Mouse (Mus musculus): ENCODE results near the gene Rnf208. TPM values are rescaled to one million over a fixed set of nuclear protein-coding genes. Genes with fewer than 3 reads are reported as not detected.

The Rnf208 gene
- total and polyA plus RNA-seq, 2 experiments from 2014 or later: 77.6 to 205 TPM

DNA sequence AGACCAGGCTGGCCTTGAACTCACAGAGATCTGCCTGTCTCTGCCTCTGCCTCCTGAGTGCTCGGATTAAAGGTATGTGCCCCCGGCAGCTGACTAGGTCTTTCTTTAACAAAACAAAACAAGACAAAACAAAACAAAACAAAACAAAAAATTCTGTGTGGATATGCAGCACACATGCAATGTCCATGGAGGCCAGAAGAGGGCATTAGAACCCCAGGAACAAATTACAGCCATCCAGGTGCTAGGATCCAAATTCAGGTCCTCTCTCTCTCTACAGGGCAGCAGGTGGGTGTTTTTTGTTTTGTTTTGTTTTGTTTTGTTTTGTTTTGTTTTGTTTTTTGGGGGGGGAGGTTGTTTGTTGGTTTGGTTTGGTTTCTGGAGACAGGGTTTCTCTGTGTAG, 16.8 kb downstream of the Rnf208 start:
- Histone ChIP-seq H3K4me3 (ENCODE audit: low read depth, low read length) (no peak overlapping the region), H3K27me3 (ENCODE audit: insufficient read depth, low read length) (no peaks in the 10 kb centered on the region), H3K4me2 (ENCODE audit: low read depth) (no peak overlapping the region), H3K36me3 (ENCODE audit: insufficient read depth) (no peaks in the 10 kb centered on the region), H3K9ac (no peak overlapping the region), H3K9me3 (ENCODE audit: low read length) (no peaks in the 10 kb centered on the region), H3K27ac (ENCODE audit: low read depth, low read length) (no peak overlapping the region), H3K4me1 (ENCODE audit: insufficient read depth) (peaks cover 18% of the 10 kb centered on the region)
- no peak for DNase-seq
- 45% methylated on average over 2 of the region's 2 CpGs for WGBS
- no peak for ATAC-seq
- peak; percentile 57 for TF ChIP-seq CTCF (IDR thresholded peaks at IDR 0.05; ENCODE audit: low read depth)

DNA sequence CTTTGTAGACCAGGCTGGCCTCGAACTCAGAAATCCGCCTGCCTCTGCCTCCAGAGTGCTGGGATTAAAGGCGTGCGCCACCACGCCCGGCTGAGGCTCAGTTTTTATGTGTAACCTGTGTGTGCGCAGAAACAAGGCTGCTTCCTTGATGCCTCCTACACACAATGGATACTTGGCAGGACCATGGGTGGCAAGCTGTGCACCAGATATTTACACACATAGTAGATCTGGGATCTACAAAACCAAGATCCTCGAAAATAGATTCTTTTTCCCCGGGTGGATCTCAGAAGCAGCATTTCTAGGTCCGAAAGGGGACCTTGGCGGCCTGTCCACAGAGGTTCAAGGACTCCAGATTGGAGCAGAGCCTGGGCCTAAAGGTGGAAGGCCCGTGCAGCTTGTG, 19.8 kb downstream of the Rnf208 start:
- Histone ChIP-seq H3K36me3 (ENCODE audit: insufficient read depth) (no peaks in the 10 kb centered on the region), H3K4me3 (ENCODE audit: low read depth, low read length) (peak overlapping the region; percentile 76), H3K27ac (ENCODE audit: low read depth, low read length) (peak overlapping the region; percentile 41), H3K9me3 (ENCODE audit: low read length) (no peaks in the 10 kb centered on the region), H3K27me3 (ENCODE audit: insufficient read depth, low read length) (no peaks in the 10 kb centered on the region), H3K4me2 (ENCODE audit: low read depth) (peak overlapping the region; percentile 91), H3K9ac (peak overlapping the region; percentile 66), H3K4me1 (ENCODE audit: insufficient read depth) (peaks cover 33% of the 10 kb centered on the region)
- DNase-seq: no peak
- ATAC-seq: peak; percentile 1; the same call in 1 of the 2 replicates
- no peak for TF ChIP-seq CTCF (IDR thresholded peaks at IDR 0.05; ENCODE audit: low read depth)
- 48% methylated on average over 12 of the region's 12 CpGs for WGBS

DNA sequence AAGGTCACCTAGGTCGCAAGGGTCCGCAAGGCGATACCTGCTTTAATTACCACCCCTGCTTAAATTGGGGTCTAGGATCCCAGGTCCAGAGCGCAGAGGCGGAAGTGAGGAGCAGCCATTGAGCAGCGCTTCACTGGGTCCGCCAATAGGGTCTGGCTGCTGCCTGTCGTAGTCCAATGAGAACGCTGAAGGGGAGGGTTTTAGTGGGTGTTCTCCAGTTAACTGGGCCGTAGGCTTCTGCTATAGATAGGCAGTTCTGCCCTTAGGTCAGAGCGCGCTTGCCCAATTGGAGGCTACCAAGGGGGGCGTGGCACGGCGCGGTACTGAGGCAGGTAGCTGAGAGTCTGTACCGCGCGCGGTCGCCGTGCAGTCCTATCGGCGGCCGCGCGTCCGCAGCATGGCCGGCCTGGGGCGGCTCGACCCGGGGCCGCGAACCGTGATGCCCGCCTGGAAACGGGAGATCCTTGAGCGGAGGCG, 20.3 kb downstream of the Rnf208 start, which contains the start of gene Tprn:
TSS of gene Tprn (plus strand) at position 328 of the 477 bp plus-strand sequence.
- WGBS: under 1% methylated on average over 37 of the region's 39 CpGs
- H3K9me3 ChIP-seq (ENCODE audit: low read length): no peaks in the 10 kb centered on the region
- H3K27me3 ChIP-seq (ENCODE audit: insufficient read depth, low read length): no peaks in the 10 kb centered on the region
- peaks cover 33% of the 10 kb centered on the region for H3K4me1 ChIP-seq (ENCODE audit: insufficient read depth)
- H3K36me3 ChIP-seq (ENCODE audit: insufficient read depth): no peaks in the 10 kb centered on the region
- ATAC-seq (peak; percentile 99), DNase-seq (peak; percentile 95)
- H3K4me2 ChIP-seq (ENCODE audit: low read depth): peak within 1 kb of the TSS; percentile 91
- peak within 1 kb of the TSS; percentile 76 for H3K4me3 ChIP-seq (ENCODE audit: low read depth, low read length)
- H3K27ac ChIP-seq (ENCODE audit: low read depth, low read length): peak within 1 kb of the TSS; percentile 54
- no peak; the same call in 1 of the 2 replicates for TF ChIP-seq CTCF (IDR thresholded peaks at IDR 0.05; ENCODE audit: low read depth)
- peak within 1 kb of the TSS; percentile 66 for H3K9ac ChIP-seq

DNA sequence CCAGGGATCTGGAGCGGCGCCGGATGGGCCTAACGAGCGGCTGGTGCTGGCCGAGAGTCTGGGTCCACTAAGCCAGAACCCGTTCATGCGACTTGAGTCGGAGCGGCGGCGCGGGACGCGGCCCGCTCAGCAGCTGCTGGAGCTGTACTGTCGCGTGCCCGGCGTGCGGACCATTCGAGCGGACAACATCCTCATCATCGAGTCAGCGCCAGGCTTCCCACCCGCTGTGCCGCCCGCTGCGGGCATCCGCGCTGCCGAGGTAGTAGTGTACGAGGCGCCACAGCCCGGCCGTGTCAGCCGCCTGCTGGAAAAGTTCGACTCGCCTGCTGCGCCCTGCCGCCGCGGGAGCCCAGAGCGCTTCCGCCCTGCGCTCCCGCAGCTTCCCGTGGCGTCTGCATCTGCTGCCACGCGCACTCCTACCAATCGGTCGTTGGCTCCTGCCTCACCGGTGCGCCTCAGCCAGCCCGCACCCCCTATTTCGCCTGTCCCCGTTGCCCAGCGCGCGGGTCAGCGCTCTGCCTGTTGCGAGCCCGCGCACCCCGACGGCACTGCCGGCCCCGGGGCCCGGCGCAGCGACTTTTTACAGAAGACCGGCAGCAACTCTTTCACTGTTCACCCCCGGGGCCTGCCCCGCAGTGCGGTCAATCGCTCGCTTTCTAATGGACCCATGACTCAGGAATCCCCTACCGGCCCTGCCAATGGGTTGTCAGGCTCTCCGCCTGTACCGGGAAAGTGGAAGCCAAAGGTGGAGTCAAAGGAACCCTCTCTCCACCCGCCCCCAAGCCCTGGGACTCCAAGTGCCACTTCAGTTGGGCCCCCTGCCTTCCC, 21.0 kb downstream of the Rnf208 start:
- Histone ChIP-seq H3K36me3 (ENCODE audit: insufficient read depth) (peaks cover 2% of the 10 kb centered on the region; the same call in 1 of the 2 replicates), H3K9me3 (ENCODE audit: low read length) (no peaks in the 10 kb centered on the region), H3K9ac (peak overlapping the region; percentile 66), H3K4me2 (ENCODE audit: low read depth) (peak overlapping the region; percentile 91), H3K27ac (ENCODE audit: low read depth, low read length) (peak overlapping the region; percentile 54; the same call in 1 of the 2 replicates), H3K27me3 (ENCODE audit: insufficient read depth, low read length) (no peaks in the 10 kb centered on the region), H3K4me1 (ENCODE audit: insufficient read depth) (peaks cover 33% of the 10 kb centered on the region), H3K4me3 (ENCODE audit: low read depth, low read length) (peak overlapping the region; percentile 76)
- ATAC-seq (peak; percentile 11), DNase-seq (peak; percentile 56)
- 3% methylated on average over 82 of the region's 82 CpGs for WGBS
- TF ChIP-seq CTCF (IDR thresholded peaks at IDR 0.05; ENCODE audit: low read depth): no peak; the same call in 1 of the 2 replicates

DNA sequence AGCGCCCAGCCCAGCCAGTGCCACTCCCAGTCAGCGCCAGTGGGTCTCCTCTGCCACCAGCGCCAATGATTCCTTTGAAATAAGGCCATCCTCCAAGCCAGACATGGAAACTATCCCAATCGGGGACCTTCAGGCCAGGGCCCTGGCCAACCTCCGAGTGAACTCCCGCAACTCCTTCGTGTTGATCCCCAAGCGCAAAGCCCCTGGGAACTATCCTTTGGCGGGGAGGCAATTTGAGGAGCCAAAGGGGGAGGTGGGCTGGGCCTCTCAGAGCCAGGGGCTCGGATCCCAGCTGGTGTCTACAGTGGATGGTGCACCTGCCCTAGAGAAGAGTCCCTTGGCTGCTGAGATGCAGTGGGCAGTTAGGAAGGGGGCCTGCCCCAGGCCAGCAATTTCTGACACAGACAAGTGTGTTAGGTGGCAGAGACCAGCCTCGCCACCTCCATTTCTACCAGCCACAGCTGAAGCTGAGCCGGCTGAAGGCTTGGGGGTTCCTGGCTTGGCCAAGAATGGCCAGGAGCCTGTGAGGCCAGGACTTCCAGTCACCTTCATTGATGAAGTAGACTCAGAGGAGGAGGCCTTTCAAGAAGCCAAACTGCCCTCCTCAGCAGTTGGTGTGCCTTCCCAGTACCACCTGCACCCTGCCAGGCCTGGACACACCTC, 21.7 kb downstream of the Rnf208 start:
- 21% methylated on average over 12 of the region's 12 CpGs for WGBS
- H3K27ac ChIP-seq (ENCODE audit: low read depth, low read length): no peak overlapping the region
- H3K4me1 ChIP-seq (ENCODE audit: insufficient read depth): peaks cover 33% of the 10 kb centered on the region
- no peaks in the 10 kb centered on the region for H3K27me3 ChIP-seq (ENCODE audit: insufficient read depth, low read length)
- ATAC-seq: no peak
- no peak for DNase-seq
- peak overlapping the region; percentile 76 for H3K4me3 ChIP-seq (ENCODE audit: low read depth, low read length)
- H3K9me3 ChIP-seq (ENCODE audit: low read length): no peaks in the 10 kb centered on the region
- TF ChIP-seq CTCF (IDR thresholded peaks at IDR 0.05; ENCODE audit: low read depth): no peak
- peak overlapping the region; percentile 66 for H3K9ac ChIP-seq
- H3K4me2 ChIP-seq (ENCODE audit: low read depth): peak overlapping the region; percentile 91
- H3K36me3 ChIP-seq (ENCODE audit: insufficient read depth): peaks cover 4% of the 10 kb centered on the region; the same call in 1 of the 2 replicates

DNA sequence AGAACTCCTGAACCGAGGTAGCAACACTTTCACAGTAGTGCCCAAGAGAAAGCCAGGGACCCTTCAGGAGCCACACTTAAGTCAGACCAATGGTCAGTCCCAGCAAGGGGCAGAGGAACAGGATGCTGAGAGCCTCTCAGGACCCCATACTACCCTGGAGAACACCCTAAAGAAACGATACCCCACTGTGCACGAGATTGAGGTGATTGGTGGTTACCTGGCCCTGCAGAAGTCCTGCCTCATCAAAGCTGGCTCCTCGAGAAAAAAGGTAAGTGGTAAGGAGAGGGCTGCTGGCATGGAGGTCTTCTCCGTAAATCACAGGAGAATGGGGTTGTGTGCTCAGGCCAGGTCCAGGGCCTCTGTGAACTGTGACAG, 22.2 kb downstream of the Rnf208 start:
- peak overlapping the region; percentile 91 for H3K4me2 ChIP-seq (ENCODE audit: low read depth)
- WGBS: 82% methylated on average over 5 of the region's 5 CpGs
- ATAC-seq: no peak
- no peak for DNase-seq
- no peak overlapping the region; the same call in 1 of the 2 replicates for H3K9ac ChIP-seq
- H3K4me1 ChIP-seq (ENCODE audit: insufficient read depth): peaks cover 33% of the 10 kb centered on the region
- H3K27me3 ChIP-seq (ENCODE audit: insufficient read depth, low read length): no peaks in the 10 kb centered on the region
- no peak overlapping the region for H3K27ac ChIP-seq (ENCODE audit: low read depth, low read length)
- no peak overlapping the region for H3K4me3 ChIP-seq (ENCODE audit: low read depth, low read length)
- H3K9me3 ChIP-seq (ENCODE audit: low read length): no peaks in the 10 kb centered on the region
- no peak for TF ChIP-seq CTCF (IDR thresholded peaks at IDR 0.05; ENCODE audit: low read depth)
- H3K36me3 ChIP-seq (ENCODE audit: insufficient read depth): peaks cover 9% of the 10 kb centered on the region
